Mouse (Mus musculus): ENCODE results near the gene Mxd3. TPM values are rescaled to one million over a fixed set of nuclear protein-coding genes. Genes with fewer than 3 reads are reported as not detected.

Gene Mxd3
- 5.7 and 5.9 TPM in 2 replicates for polyA plus RNA-seq (2014; fragmentation: Nextera tagmentation; extraction: Ambion mirVana)

DNA sequence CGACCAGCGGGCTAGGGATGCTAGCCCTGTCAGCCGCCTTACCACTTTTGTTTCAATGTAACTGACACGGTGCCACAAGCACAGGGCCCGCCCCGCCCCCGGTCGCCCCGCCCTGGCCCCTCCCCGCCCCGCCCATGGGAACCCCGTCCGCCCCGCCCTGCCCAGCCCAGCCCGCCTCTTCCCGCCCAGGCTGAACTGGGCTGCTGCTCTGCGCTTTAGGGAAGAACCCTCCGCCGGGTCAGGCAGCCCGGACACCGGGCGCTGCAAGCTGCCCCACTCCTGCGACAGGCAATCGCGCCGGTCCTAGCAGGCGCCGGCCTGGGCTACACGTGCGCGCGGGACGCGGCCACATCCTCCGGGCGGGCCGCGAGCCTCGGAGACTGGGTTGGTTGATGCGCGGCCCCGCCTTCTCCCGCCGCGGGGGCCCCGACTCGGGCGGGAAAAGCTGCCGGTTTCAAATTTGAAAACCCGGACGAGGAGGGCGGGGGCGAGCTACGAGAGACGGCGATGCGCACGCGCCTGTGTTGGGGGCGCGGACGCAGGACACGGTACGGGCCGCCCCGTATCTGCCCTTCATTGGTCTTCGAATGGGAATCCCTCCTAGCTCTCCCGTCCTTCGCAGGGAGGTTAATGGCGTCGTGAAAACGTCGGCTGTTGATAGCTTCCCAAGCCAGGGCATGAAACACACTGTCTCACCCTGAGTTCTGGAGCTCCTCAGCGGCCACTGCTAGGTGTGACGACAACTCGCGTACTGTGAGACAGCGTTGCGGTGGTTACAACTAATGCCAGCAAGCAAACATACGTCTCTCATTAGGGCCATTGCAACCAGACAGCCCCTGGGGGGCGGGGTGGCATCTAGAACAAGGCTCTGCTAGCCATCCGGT is at the start of gene Mxd3:
Gene Mxd3, minus strand, starts transcription at position 141 of the 884 bp plus-strand sequence.
- Histone ChIP-seq H3K9me3 (ENCODE audit: control insufficient read depth, low read length) (no peaks in the 10 kb centered on the region), H3K4me3 (ENCODE audit: low read depth, low read length) (peak within 1 kb of the TSS; percentile 55), H3K4me2 (ENCODE audit: low read depth, low read length) (peak within 1 kb of the TSS; percentile 70), H3K36me3 (ENCODE audit: control insufficient read depth, insufficient read depth, low read length) (peaks cover 12% of the 10 kb centered on the region; the same call in 1 of the 2 replicates), H3K4me1 (ENCODE audit: control insufficient read depth, insufficient read depth, low read length) (peaks cover 15% of the 10 kb centered on the region; the same call in 1 of the 2 replicates), H3K27ac (ENCODE audit: low read depth, low read length) (peak within 1 kb of the TSS; percentile 66), H3K27me3 (ENCODE audit: control insufficient read depth, insufficient read depth, low read length) (no peaks in the 10 kb centered on the region), H3K9ac (replicated peaks; ENCODE audit: low read depth, low read length) (peak within 1 kb of the TSS; percentile 51)
- under 1% methylated on average over 79 of the region's 82 CpGs for WGBS
- ATAC-seq (ENCODE audit: low read depth) = peak; percentile 82

DNA sequence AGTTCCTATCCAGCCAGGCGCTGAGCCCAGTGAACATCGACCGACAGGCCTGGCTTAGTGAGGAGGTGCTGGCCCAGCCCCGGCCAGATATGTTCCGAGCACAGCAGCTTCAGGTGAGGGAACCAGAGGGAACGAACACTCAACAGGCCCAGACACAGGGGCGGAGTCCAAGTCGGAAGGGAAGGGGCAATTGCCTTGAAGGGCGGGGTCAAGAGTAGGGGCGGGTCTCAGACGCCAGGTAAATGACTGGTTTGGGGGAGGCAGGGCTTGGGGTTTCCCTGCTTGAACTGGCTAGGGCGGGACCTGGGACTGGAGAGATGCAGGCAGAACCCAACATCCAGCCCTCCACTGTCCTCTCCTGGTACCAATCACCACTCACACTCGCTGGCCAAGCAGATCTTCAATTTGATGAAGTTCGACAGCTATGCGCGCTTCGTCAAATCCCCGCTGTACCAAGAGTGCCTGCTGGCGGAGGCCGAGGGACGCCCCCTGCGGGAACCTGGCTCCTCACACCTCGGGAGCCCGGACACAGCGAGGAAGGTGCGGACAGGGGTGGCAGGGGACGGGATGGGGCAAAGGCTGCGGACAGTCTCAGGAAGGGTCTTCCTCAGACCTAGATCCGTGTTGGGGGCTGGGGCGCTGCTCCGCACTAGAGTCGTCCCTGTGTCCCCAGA is 49.4 kb upstream of the Mxd3 start:
- Histone ChIP-seq H3K4me1 (ENCODE audit: control insufficient read depth, insufficient read depth, low read length) (no peaks in the 10 kb centered on the region), H3K27me3 (ENCODE audit: control insufficient read depth, insufficient read depth, low read length) (peaks cover 24% of the 10 kb centered on the region), H3K9ac (replicated peaks; ENCODE audit: low read depth, low read length) (no peak overlapping the region), H3K36me3 (ENCODE audit: control insufficient read depth, insufficient read depth, low read length) (no peaks in the 10 kb centered on the region), H3K4me2 (ENCODE audit: low read depth, low read length) (no peak overlapping the region), H3K27ac (ENCODE audit: low read depth, low read length) (no peak overlapping the region), H3K4me3 (ENCODE audit: low read depth, low read length) (no peak overlapping the region), H3K9me3 (ENCODE audit: control insufficient read depth, low read length) (no peaks in the 10 kb centered on the region)
- WGBS = 6% methylated on average over 32 of the region's 32 CpGs
- ATAC-seq (ENCODE audit: low read depth) = no peak

GRCm38 (mm10) chr13:55375877-55376276 is 46.3 kb upstream of the Mxd3 start:
- no peak overlapping the region for H3K27ac ChIP-seq (ENCODE audit: low read depth, low read length)
- H3K9ac ChIP-seq (replicated peaks; ENCODE audit: low read depth, low read length) = no peak overlapping the region
- no peaks in the 10 kb centered on the region for H3K4me1 ChIP-seq (ENCODE audit: control insufficient read depth, insufficient read depth, low read length)
- ATAC-seq (ENCODE audit: low read depth) = no peak
- no peak overlapping the region for H3K4me2 ChIP-seq (ENCODE audit: low read depth, low read length)
- H3K36me3 ChIP-seq (ENCODE audit: control insufficient read depth, insufficient read depth, low read length) = no peaks in the 10 kb centered on the region
- no peaks in the 10 kb centered on the region for H3K9me3 ChIP-seq (ENCODE audit: control insufficient read depth, low read length)
- H3K4me3 ChIP-seq (ENCODE audit: low read depth, low read length) = no peak overlapping the region
- WGBS = 73% methylated on average over 2 of the region's 2 CpGs
- peaks cover 24% of the 10 kb centered on the region for H3K27me3 ChIP-seq (ENCODE audit: control insufficient read depth, insufficient read depth, low read length)

GRCm38 (mm10) chr13:55374206-55374924 is 44.7 kb upstream of the Mxd3 start:
- Histone ChIP-seq H3K9ac (replicated peaks; ENCODE audit: low read depth, low read length) (no peak overlapping the region), H3K4me1 (ENCODE audit: control insufficient read depth, insufficient read depth, low read length) (no peaks in the 10 kb centered on the region), H3K4me3 (ENCODE audit: low read depth, low read length) (no peak overlapping the region), H3K27me3 (ENCODE audit: control insufficient read depth, insufficient read depth, low read length) (peaks cover 11% of the 10 kb centered on the region), H3K9me3 (ENCODE audit: control insufficient read depth, low read length) (no peaks in the 10 kb centered on the region), H3K4me2 (ENCODE audit: low read depth, low read length) (no peak overlapping the region), H3K27ac (ENCODE audit: low read depth, low read length) (no peak overlapping the region), H3K36me3 (ENCODE audit: control insufficient read depth, insufficient read depth, low read length) (no peaks in the 10 kb centered on the region)
- no peak for ATAC-seq (ENCODE audit: low read depth)
- WGBS = 55% methylated on average over 6 of the region's 6 CpGs

DNA sequence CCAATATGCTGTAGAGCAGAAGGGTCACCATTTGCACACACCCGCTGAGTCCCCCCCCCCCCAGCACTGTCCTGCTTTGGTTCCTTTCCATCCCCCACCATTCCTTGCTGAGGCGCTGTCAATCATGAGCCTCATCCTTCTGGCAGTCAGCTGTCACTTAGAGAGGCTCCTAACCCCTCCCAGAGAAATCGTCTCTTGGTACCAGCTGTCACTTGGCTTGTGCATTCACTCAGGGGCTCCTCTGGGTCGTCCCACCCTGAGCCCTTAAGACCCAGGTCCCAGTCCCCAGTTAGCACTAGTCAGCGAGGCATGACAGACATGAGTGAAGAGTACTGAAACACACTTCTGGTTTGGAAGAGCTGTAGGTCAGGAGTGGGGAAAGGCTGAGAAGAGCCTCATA is 42.1 kb upstream of the Mxd3 start:
- no peaks in the 10 kb centered on the region for H3K27me3 ChIP-seq (ENCODE audit: control insufficient read depth, insufficient read depth, low read length)
- no peak overlapping the region for H3K27ac ChIP-seq (ENCODE audit: low read depth, low read length)
- H3K9me3 ChIP-seq (ENCODE audit: control insufficient read depth, low read length) = no peaks in the 10 kb centered on the region
- 64% methylated on average over 5 of the region's 5 CpGs for WGBS
- no peak overlapping the region for H3K4me2 ChIP-seq (ENCODE audit: low read depth, low read length)
- H3K36me3 ChIP-seq (ENCODE audit: control insufficient read depth, insufficient read depth, low read length) = no peaks in the 10 kb centered on the region
- no peak for ATAC-seq (ENCODE audit: low read depth)
- H3K4me3 ChIP-seq (ENCODE audit: low read depth, low read length) = no peak overlapping the region
- no peaks in the 10 kb centered on the region for H3K4me1 ChIP-seq (ENCODE audit: control insufficient read depth, insufficient read depth, low read length)
- H3K9ac ChIP-seq (replicated peaks; ENCODE audit: low read depth, low read length) = no peak overlapping the region

DNA sequence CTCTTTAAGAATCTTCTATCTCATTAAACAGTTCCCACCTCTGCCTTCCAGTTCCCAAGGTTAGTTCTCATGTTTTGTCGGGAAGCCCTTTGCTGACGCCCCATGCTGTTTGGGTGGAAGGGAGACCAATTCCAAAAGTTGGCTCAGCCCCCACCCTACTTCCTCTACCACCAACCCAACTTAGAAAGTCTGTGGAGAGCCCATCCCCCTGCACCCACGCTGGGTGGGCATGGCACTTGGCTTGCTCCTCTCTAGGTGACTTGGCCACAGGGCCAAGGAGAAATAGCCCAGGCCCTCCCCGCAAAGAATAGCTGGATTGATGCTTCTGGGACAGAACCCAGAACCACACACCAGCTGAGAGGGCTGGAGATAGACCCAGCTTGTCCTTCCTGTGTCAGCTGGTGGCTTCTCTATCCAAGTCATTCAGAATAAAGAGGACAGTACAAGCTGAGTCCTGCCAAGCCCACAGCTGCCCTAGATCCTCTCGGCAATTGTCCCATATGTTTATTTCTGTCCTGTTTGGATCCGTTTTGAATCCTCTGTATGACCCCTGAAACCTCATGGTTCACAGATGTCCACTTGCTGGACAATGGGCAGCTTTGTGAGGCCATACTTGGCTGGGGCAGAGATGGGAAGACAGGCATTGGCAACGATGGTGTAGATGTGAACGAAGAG is 41.5 kb upstream of the Mxd3 start:
- 76% methylated on average over 8 of the region's 8 CpGs for WGBS
- no peaks in the 10 kb centered on the region for H3K27me3 ChIP-seq (ENCODE audit: control insufficient read depth, insufficient read depth, low read length)
- no peak overlapping the region for H3K4me3 ChIP-seq (ENCODE audit: low read depth, low read length)
- H3K4me2 ChIP-seq (ENCODE audit: low read depth, low read length) = no peak overlapping the region
- H3K4me1 ChIP-seq (ENCODE audit: control insufficient read depth, insufficient read depth, low read length) = no peaks in the 10 kb centered on the region
- no peak overlapping the region for H3K27ac ChIP-seq (ENCODE audit: low read depth, low read length)
- H3K36me3 ChIP-seq (ENCODE audit: control insufficient read depth, insufficient read depth, low read length) = no peaks in the 10 kb centered on the region
- no peak overlapping the region for H3K9ac ChIP-seq (replicated peaks; ENCODE audit: low read depth, low read length)
- ATAC-seq (ENCODE audit: low read depth) = no peak
- no peaks in the 10 kb centered on the region for H3K9me3 ChIP-seq (ENCODE audit: control insufficient read depth, low read length)

DNA sequence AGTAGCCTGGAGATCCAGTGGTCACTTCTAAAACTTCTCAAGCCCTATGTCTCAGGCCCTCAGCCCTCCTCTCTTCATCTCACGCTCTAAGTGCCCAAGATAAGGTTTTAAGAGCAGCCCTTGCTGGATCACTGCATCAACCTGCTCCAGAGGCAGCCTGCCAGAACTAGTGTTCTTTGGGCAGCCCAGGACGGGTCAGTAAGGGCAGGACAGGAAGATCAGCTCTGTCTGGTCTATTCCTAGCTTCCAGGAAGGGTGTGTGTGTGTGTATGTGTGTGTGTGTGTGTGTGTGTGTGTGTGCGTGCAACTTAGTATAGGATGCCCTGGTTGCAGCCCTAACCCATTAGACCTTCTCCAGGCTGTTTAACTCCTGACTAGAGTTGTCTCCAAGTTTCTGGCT is 40.6 kb upstream of the Mxd3 start:
- no peak overlapping the region for H3K4me3 ChIP-seq (ENCODE audit: low read depth, low read length)
- H3K27me3 ChIP-seq (ENCODE audit: control insufficient read depth, insufficient read depth, low read length) = no peaks in the 10 kb centered on the region
- ATAC-seq (ENCODE audit: low read depth) = no peak
- no peaks in the 10 kb centered on the region for H3K36me3 ChIP-seq (ENCODE audit: control insufficient read depth, insufficient read depth, low read length)
- H3K27ac ChIP-seq (ENCODE audit: low read depth, low read length) = no peak overlapping the region
- H3K9me3 ChIP-seq (ENCODE audit: control insufficient read depth, low read length) = no peaks in the 10 kb centered on the region
- WGBS = 72% methylated on average over 3 of the region's 3 CpGs
- no peak overlapping the region for H3K4me2 ChIP-seq (ENCODE audit: low read depth, low read length)
- H3K4me1 ChIP-seq (ENCODE audit: control insufficient read depth, insufficient read depth, low read length) = no peaks in the 10 kb centered on the region
- H3K9ac ChIP-seq (replicated peaks; ENCODE audit: low read depth, low read length) = no peak overlapping the region

DNA sequence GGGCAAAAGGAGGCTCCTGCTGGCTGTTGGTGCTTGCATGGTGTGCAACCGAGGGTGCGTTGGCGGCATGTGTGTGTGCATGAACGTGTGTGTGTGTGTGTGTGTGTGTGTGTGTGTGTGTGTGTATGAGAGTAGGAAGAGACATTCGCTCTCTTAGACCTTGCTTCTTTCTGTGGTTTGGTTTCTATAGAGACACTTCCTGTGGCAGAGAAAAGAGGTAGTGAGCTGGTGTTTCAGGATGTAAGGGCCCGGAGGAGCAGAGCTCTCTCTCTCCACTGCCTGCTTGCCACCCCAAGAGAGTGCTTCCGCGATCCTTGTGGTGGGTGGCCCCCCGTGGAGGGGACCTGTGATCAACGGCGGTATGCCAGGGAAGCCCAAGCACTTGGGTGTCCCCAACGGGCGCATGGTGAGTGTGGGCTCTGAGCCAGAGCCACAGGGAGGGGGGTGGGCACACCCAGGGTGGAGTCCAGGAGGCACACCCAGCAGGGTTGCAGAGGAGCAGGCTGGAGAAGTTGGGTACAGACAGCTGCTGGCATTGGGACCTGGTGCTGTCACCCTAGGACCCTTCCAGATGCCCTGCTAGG is 40.0 kb upstream of the Mxd3 start, which contains the start of gene Rgs14:
Gene Rgs14, plus strand, starts transcription at position 202 of the 584 bp plus-strand sequence.
- H3K4me3 ChIP-seq (ENCODE audit: low read depth, low read length) = no peak within 1 kb of the TSS
- H3K27ac ChIP-seq (ENCODE audit: low read depth, low read length) = no peak within 1 kb of the TSS
- no peaks in the 10 kb centered on the region for H3K4me1 ChIP-seq (ENCODE audit: control insufficient read depth, insufficient read depth, low read length)
- WGBS = 63% methylated on average over 13 of the region's 13 CpGs
- H3K9me3 ChIP-seq (ENCODE audit: control insufficient read depth, low read length) = no peaks in the 10 kb centered on the region
- H3K36me3 ChIP-seq (ENCODE audit: control insufficient read depth, insufficient read depth, low read length) = no peaks in the 10 kb centered on the region
- no peaks in the 10 kb centered on the region for H3K27me3 ChIP-seq (ENCODE audit: control insufficient read depth, insufficient read depth, low read length)
- H3K9ac ChIP-seq (replicated peaks; ENCODE audit: low read depth, low read length) = no peak within 1 kb of the TSS
- H3K4me2 ChIP-seq (ENCODE audit: low read depth, low read length) = no peak within 1 kb of the TSS
- ATAC-seq (ENCODE audit: low read depth) = no peak
